Mouse (Mus musculus) G1E (cell line): ENCODE data around the gene Hs6st3. TPM values are rescaled to one million over a fixed set of nuclear protein-coding genes. Genes with fewer than 3 reads are reported as not detected.

Experiments
- ATAC-seq: 2 replicates; pipeline ENCODE4 v1.8.0; 2016; ENCODE audit warnings: mild to moderate bottlenecking; ENCODE audit not compliant: insufficient number of reproducible peaks, poor library complexity, low FRiP score, severe bottlenecking; ENCODE audit errors: extremely low read depth
- DNase-seq: peaks from one replicate; pipeline ENCODE4 v3.0.0; 2012; ENCODE audit warnings: low spot score
- H3K27me3 ChIP-seq: 2 replicates; pipeline ENCODE4 v1.6.1; 2012; ENCODE audit warnings: mild to moderate bottlenecking, low read length, inconsistent platforms; ENCODE audit not compliant: insufficient read depth
- H3K36me3 ChIP-seq: replicated peaks from 2 replicates; pipeline ENCODE3; 2012; ENCODE audit warnings: mild to moderate bottlenecking, inconsistent platforms
- H3K4me1 ChIP-seq: 2 replicates; pipeline ENCODE4 v1.6.1; 2012; ENCODE audit warnings: low read depth, low read length, inconsistent platforms, mixed read lengths; ENCODE audit not compliant: insufficient read depth
- H3K4me3 ChIP-seq: 2 replicates; pipeline ENCODE4 v1.5.1; 2012; ENCODE audit warnings: low read depth, mild to moderate bottlenecking, inconsistent platforms, low read length, moderate library complexity, mixed read lengths
- H3K9me3 ChIP-seq: replicated peaks from 2 replicates; pipeline ENCODE4 v1.6.1; 2012; ENCODE audit warnings: inconsistent platforms
- CTCF ChIP-seq: IDR thresholded peaks from 2 replicates; pipeline ENCODE4 v1.5.1; 2012; ENCODE audit warnings: low read depth, low read length, inconsistent platforms, mixed read lengths
- GATA1 ChIP-seq: IDR thresholded peaks from 2 replicates; pipeline ENCODE4 v1.6.1; 2012; ENCODE audit warnings: borderline replicate concordance, low read length, inconsistent platforms, mixed read lengths
- GATA2 ChIP-seq: IDR thresholded peaks from 2 replicates; pipeline ENCODE4 v1.6.1; 2012; ENCODE audit warnings: low read depth, low read length, inconsistent platforms, borderline replicate concordance
- POLR2AphosphoS5 ChIP-seq: IDR thresholded peaks from 2 replicates; pipeline ENCODE4 v1.6.1; 2012; ENCODE audit warnings: low read depth, low read length, inconsistent platforms; ENCODE audit not compliant: insufficient replicate concordance
- TAL1 ChIP-seq: conservative IDR thresholded peaks from 2 replicates; pipeline ENCODE4 v1.6.1; 2012; ENCODE audit warnings: low read depth, low read length, inconsistent platforms, mixed read lengths
- polyA plus RNA-seq: library from polyadenylated mRNA; stranded (reverse); fragments of >175 nt; gene quantifications from 2 replicates; pipeline ENCODE4 v1.2.3, GENCODE M21; 2012
- total RNA-seq, 2 experiments: library from RNA; stranded (forward) in 1 of 2; stranded (reverse) in 1 of 2; fragments of 200-1000 nt in 1 of 2; fragments of >200 nt in 1 of 2; fragmentation: Nextera tagmentation in 1 of 2; gene quantifications; 2 replicates each; pipeline ENCODE4 v1.2.3; 2014 to 2017

The Hs6st3 gene
- total and polyA plus RNA-seq, 3 experiments = 0.11 TPM; not detected in 2

- TF ChIP-seq TAL1 (no peak), GATA1 (no peak), CTCF (no peak), GATA2 (no peak), POLR2AphosphoS5 (no peak)
- H3K4me1 ChIP-seq = no peaks in the 10 kb centered on the region
- no peak for ATAC-seq
- no peak overlapping the region for H3K4me3 ChIP-seq
- H3K9me3 ChIP-seq = peaks cover 43% of the 10 kb centered on the region
- DNase-seq = no peak
- no peaks in the 10 kb centered on the region for H3K27me3 ChIP-seq
- H3K36me3 ChIP-seq = no peaks in the 10 kb centered on the region
Measured at GRCm38 (mm10) chr14:119902486-119902885, 764.3 kb downstream of the Hs6st3 start.

GRCm38 (mm10) chr14:119908032-119908675 lies 770.0 kb downstream of the Hs6st3 start:
- Histone ChIP-seq H3K9me3 (peaks cover 69% of the 10 kb centered on the region), H3K36me3 (no peaks in the 10 kb centered on the region), H3K27me3 (no peaks in the 10 kb centered on the region), H3K4me1 (no peaks in the 10 kb centered on the region), H3K4me3 (no peak overlapping the region)
- ATAC-seq (no peak), DNase-seq (no peak)
- TF ChIP-seq POLR2AphosphoS5 (no peak), TAL1 (no peak)

GRCm38 (mm10) chr14:119914508-119914907 lies 776.4 kb downstream of the Hs6st3 start:
- Histone ChIP-seq H3K4me1 (no peaks in the 10 kb centered on the region), H3K27me3 (no peaks in the 10 kb centered on the region), H3K4me3 (no peak overlapping the region), H3K9me3 (peaks cover 65% of the 10 kb centered on the region), H3K36me3 (no peaks in the 10 kb centered on the region)
- TF ChIP-seq GATA1 = no peak
- TF ChIP-seq TAL1 = no peak
- TF ChIP-seq POLR2AphosphoS5 = no peak
- TF ChIP-seq CTCF = no peak
- TF ChIP-seq GATA2 = no peak
- no peak for ATAC-seq
- DNase-seq = no peak

- Histone ChIP-seq H3K27me3 (no peaks in the 10 kb centered on the region), H3K4me3 (no peak overlapping the region), H3K4me1 (no peaks in the 10 kb centered on the region), H3K36me3 (no peaks in the 10 kb centered on the region), H3K9me3 (peaks cover 45% of the 10 kb centered on the region)
- ATAC-seq (no peak), DNase-seq (no peak)
- TF ChIP-seq GATA2 = no peak
- TF ChIP-seq TAL1 = no peak
- TF ChIP-seq GATA1 = no peak
- no peak for TF ChIP-seq POLR2AphosphoS5
- TF ChIP-seq CTCF = no peak
Measured at GRCm38 (mm10) chr14:119918281-119919034, 780.3 kb downstream of the Hs6st3 start.

GRCm38 (mm10) chr14:119919177-119919576 lies 781.0 kb downstream of the Hs6st3 start:
- no peaks in the 10 kb centered on the region for H3K27me3 ChIP-seq
- no peak for TF ChIP-seq POLR2AphosphoS5
- TF ChIP-seq CTCF = no peak
- TF ChIP-seq GATA2 = no peak
- TF ChIP-seq GATA1 = no peak
- no peak for TF ChIP-seq TAL1
- peaks cover 44% of the 10 kb centered on the region for H3K9me3 ChIP-seq
- H3K4me1 ChIP-seq = no peaks in the 10 kb centered on the region
- H3K4me3 ChIP-seq = no peak overlapping the region
- no peak for DNase-seq
- no peak for ATAC-seq
- H3K36me3 ChIP-seq = no peaks in the 10 kb centered on the region

Other genes starting within 250 kb of the Hs6st3 start
- 22.5 and 30.9 TPM in 2 replicates for gene Dzip1, start 212.9 kb upstream of the Hs6st3 start, total RNA-seq (2014; fragmentation: Nextera tagmentation)
- gene Dzip1, start 212.9 kb upstream of the Hs6st3 start, total RNA-seq (2017) = 5.5 and 6.9 TPM in 2 replicates
- 2.1 and 3.1 TPM in 2 replicates for gene Dzip1, start 212.9 kb upstream of the Hs6st3 start, polyA plus RNA-seq
- gene Dnajc3, start 200.4 kb upstream of the Hs6st3 start, total RNA-seq (2014; fragmentation: Nextera tagmentation) = 36.9 and 41.7 TPM in 2 replicates
- gene Dnajc3, start 200.4 kb upstream of the Hs6st3 start, total RNA-seq (2017) = 49.1 and 54.6 TPM in 2 replicates
- 2.8 and 3.9 TPM in 2 replicates for gene Dnajc3, start 200.4 kb upstream of the Hs6st3 start, polyA plus RNA-seq
- gene Uggt2, start 38.9 kb upstream of the Hs6st3 start, total RNA-seq (2014; fragmentation: Nextera tagmentation) = 3.1 and 7.7 TPM in 2 replicates
- 0.55 and 0.58 TPM in 2 replicates for gene Uggt2, start 38.9 kb upstream of the Hs6st3 start, total RNA-seq (2017)
- gene Uggt2, start 38.9 kb upstream of the Hs6st3 start, polyA plus RNA-seq = 0.07 TPM in 1 of 2 replicates, not detected in the other